Mouse (Mus musculus) bone marrow, adult 2 months (tissue): ENCODE data around the gene Nup93. TPM values are rescaled to one million over a fixed set of nuclear protein-coding genes. Genes with fewer than 3 reads are reported as not detected.

Source experiments
- H3K27ac ChIP-seq: fragments of 200-500 bp; 2 replicates; pipeline ENCODE4 v1.5.1; 2012; ENCODE audit warnings: low read depth, mild to moderate bottlenecking, control low read depth, inconsistent platforms, low read length; ENCODE audit not compliant: control insufficient read depth, poor library complexity, insufficient read depth
- H3K4me1 ChIP-seq: fragments of 200-500 bp; 2 replicates; pipeline ENCODE4 v1.6.1; 2011; ENCODE audit warnings: low read length; ENCODE audit not compliant: control insufficient read depth, insufficient read depth
- H3K4me3 ChIP-seq: fragments of 200-500 bp; replicated peaks from 2 replicates; pipeline ENCODE3; 2011; ENCODE audit warnings: mild to moderate bottlenecking, low read depth, low read length, control low read depth; ENCODE audit not compliant: control insufficient read depth
- CTCF ChIP-seq: fragments of 200-500 bp; IDR thresholded peaks from 2 replicates; pipeline ENCODE4 v1.5.1; 2011; ENCODE audit warnings: low read length, control low read depth; ENCODE audit not compliant: control insufficient read depth, insufficient read depth
- POLR2A ChIP-seq: fragments of 200-500 bp; IDR thresholded peaks from 2 replicates; pipeline ENCODE4 v1.6.1; 2011; ENCODE audit warnings: low read depth, mild to moderate bottlenecking, control low read depth, low read length, borderline replicate concordance; ENCODE audit not compliant: control insufficient read depth
- WGBS: fragments of 180-500 bp; shearing (Covaris S2); methylation state at CpG from one replicate; pipeline ENCODE4 v1.1.7; 2018; 5-methylcytosine and 5-hydroxymethylcytosine counted together
- polyA plus RNA-seq: library from polyadenylated mRNA; stranded (reverse); fragments of >200 nt; gene quantifications from 2 replicates; pipeline ENCODE4 v1.2.4, GENCODE M21; 2011; ENCODE audit warnings: low replicate concordance; ENCODE audit not compliant: missing spikeins, insufficient read depth, insufficient read length

Nup93 gene
- polyA plus RNA-seq, 1 experiment = 21.3 TPM

DNA sequence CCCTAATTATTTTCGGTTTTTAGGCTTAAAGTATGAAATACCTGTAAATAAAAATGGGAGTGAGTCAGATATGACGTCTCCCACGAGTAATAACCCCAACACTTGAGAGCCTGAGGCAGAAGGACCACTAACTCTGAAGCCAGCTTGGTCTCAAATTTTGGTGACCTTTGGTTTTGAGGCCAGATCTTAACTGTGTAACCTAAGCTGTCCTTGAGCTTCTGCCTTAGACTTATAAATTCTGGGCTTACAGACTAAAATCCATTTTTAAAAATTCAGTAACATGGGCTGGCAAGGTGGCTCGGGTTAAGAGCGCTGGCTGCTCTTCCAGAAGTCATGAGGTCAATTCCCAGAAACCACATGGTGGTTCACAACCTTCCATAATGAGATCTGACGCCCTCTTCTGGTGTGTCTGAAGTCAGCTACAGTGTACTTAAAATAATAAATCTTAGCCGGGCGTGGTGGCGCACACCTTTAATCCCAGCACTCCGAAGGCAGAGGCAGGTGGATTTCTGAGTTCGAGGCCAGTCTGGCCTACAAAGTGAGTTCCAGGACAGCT is 40.4 kb upstream of the Nup93 start:
- TF ChIP-seq CTCF (no peak), POLR2A (no peak)
- Histone ChIP-seq H3K4me3 (no peak overlapping the region), H3K4me1 (no peaks in the 10 kb centered on the region; the same call in 1 of the 2 replicates), H3K27ac (no peak overlapping the region)
- 48% methylated on average over 11 of the region's 11 CpGs for WGBS

DNA sequence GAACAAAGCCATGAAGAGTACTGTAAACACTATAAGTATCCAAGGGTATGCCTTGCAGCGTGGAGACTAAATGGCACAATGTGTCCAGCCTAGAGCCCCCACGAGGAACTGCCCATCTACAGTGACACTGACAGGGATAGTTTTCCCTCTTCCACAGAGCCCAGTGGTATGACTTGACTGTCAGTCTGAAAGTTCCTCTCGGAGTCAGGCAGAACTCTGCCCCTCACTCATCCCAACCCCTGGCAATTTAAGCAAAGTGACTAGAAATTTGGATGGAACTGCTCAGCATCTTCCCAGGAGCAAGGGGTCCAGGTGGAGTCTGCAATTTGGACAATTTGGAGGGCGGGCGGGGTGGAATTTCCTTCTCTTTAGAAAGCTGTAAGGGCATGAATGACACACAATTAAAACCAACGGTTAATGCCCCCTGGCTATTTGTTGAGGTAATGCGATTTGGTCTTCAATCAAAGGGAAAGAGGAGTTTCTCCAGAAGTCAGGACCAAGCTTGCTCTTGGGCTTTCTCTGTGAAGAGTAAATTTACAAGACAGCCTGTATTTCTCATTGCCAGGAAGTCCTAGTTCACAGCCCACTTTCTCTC is 39.6 kb upstream of the Nup93 start:
- Histone ChIP-seq H3K27ac (no peak overlapping the region), H3K4me3 (no peak overlapping the region), H3K4me1 (no peaks in the 10 kb centered on the region; the same call in 1 of the 2 replicates)
- 34% methylated on average over 7 of the region's 7 CpGs for WGBS
- TF ChIP-seq CTCF (no peak), POLR2A (no peak)

DNA sequence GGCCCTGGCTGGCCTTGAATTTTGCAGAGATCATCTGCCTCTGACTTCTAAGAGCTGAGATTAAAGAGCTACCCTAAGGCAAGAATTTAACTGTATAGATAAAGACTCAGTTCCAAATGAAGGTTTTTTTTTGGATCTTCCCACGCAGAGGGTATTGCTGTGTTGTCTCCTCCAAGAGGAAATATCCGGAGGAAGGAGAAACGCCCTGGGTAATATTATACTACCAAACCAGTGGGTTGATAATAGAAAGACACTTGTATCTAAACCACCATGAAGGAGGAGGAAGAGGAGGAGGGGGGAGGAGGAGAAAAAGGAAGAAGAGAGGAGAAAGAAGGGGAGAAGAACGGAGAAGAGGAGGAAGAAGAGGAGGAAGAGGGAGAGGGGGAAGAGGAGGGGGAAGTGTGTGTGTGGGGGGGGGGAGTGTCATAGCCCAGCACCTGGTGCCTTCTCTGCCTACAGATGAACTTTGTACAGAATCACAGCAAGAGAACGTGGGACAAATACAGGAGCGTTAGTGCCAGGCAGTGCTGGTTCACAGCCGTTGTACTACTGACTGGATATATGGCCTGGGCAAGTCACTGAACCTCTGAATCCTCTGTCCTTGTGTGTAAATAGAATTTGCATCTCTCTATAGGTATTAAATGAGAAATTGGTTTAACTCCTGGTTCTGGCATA is 36.5 kb upstream of the Nup93 start:
- Histone ChIP-seq H3K27ac (no peak overlapping the region), H3K4me3 (no peak overlapping the region), H3K4me1 (no peaks in the 10 kb centered on the region; the same call in 1 of the 2 replicates)
- TF ChIP-seq CTCF (no peak), POLR2A (no peak)
- WGBS = 60% methylated on average over 7 of the region's 7 CpGs

DNA sequence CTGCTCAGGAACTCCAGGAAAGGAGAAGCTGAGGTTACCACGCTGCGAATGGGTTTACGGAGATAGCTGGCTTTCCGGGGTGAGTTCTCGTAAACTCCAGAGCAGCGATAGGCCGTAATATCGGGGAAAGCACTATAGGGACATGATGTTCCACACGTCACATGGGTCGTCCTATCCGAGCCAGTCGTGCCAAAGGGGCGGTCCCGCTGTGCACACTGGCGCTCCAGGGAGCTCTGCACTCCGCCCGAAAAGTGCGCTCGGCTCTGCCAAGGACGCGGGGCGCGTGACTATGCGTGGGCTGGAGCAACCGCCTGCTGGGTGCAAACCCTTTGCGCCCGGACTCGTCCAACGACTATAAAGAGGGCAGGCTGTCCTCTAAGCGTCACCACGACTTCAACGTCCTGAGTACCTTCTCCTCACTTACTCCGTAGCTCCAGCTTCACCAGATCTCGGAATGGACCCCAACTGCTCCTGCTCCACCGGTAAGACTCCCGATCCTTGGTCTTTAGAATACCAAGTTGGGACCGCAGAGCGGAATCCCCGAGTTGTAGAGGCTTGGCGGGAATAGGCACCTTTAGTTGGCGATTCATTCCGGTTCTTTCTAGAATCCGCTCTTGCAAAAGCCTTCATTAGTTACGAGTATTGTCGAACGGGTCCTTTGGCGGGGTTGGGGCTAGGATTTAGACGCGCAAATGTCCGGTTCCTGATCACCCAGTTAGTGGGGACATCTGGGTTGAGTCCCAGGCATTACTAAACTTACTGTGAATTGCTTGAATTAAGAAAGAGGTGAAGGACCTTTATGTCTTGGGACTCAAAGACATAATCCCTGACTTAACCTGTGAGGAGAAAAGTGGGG is 35.3 kb upstream of the Nup93 start, which contains the start of gene Mt1:
TSS of gene Mt1 (plus strand) at position 226 of the 856 bp plus-strand sequence.
- WGBS = under 1% methylated on average over 50 of the region's 50 CpGs
- H3K27ac ChIP-seq = peak within 1 kb of the TSS; percentile 40
- peak within 1 kb of the TSS; percentile 66 for H3K4me3 ChIP-seq
- TF ChIP-seq POLR2A (peak; percentile 69; the same call in 1 of the 2 replicates), CTCF (no peak)
- H3K4me1 ChIP-seq = no peaks in the 10 kb centered on the region; the same call in 1 of the 2 replicates

DNA sequence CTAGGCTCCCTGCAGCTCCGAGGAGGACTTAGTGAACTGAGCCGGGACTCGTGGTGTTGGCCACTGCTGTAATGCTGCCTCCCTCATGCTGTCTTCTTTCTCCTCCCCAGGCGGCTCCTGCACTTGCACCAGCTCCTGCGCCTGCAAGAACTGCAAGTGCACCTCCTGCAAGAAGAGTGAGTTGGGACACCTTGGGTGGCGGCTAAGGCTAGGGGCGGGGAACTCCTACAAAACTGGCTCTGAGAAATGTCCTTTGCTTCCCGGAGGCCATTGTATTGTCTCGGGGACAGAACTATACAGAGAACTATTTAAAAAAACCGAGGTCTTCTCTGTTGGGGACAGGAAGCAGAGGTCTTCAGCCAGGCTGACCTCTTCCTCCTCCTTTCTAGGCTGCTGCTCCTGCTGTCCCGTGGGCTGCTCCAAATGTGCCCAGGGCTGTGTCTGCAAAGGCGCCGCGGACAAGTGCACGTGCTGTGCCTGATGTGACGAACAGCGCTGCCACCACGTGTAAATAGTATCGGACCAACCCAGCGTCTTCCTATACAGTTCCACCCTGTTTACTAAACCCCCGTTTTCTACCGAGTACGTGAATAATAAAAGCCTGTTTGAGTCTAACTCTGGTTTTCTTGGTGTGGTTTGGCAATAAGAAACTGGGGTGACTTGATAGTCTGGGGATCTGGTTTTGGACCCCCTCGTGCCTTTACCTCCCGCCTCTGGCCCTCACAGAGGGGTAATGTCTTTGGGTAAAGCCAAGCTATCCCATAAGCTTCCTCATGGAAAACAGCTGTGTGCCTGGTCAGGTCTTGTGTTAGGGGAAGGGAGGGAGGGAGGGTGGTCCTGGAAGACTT is 34.4 kb upstream of the Nup93 start:
- 3% methylated on average over 25 of the region's 25 CpGs for WGBS
- TF ChIP-seq POLR2A (no peak), CTCF (no peak)
- H3K4me1 ChIP-seq = no peaks in the 10 kb centered on the region; the same call in 1 of the 2 replicates
- H3K27ac ChIP-seq = 0 out of 2 replicates have a peak overlapping the region, but pooled peaks have one; percentile 11
- H3K4me3 ChIP-seq = peak overlapping the region; percentile 66

DNA sequence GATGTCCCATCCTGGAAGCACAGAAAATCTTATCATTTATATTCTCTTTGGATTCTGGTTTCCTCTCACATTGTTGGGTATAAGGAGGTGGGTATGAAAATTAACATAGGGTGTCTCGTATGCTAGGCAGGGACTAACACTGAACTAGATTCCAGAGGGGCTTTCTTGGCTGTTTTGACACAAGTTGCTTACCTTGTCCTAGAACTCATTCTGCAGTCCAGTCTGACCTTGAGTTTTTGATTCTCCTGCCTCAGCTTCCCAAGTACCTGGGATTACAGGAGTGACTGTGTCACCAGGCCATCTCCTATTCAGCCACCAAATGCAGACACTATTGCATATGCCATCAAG is 33.8 kb upstream of the Nup93 start:
- Histone ChIP-seq H3K27ac (no peak overlapping the region), H3K4me3 (no peak overlapping the region), H3K4me1 (no peaks in the 10 kb centered on the region; the same call in 1 of the 2 replicates)
- no peak for TF ChIP-seq CTCF
- no peak for TF ChIP-seq POLR2A
- 93% methylated on average over 1 of the region's 1 CpGs for WGBS

DNA sequence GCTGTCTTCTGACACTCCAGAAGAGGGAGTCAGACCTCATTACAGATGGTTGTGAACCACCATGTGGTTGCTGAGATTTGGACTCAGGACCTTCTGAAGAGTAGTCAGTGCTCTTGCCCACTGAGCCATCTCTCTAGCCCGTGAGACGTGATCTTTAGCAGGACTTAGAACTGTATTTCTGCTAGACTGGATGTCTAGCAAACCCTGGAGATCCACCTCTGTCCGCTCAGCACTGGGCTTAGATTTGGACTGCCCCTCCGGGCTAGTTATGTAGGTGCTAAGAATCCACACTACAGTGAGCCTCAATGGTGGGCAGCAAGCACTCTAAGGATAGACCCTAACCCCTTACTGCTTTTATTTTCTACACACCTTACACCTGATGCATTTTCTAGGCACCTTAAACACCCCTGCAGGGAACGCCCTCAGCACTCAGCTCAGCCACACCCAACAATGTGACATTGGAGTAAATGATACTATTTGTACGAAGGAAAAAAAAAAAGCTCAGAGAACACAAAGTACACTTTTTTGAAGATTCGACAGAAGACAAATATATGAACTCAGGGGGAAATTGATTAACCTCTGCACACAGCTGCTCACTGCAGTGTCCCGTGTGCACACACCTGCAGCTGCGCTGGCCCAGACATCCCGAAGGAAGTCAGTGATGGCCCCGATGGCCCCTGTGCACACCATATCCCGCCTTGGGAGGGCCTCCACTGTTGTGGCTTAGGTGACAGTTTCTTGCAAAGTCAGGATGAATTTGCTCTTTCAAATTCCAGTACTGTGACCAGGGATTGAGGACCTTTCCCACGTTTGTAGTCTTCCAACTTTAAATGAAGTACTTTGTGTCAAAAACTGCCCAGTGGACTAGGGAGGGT is 32.1 kb upstream of the Nup93 start:
- Histone ChIP-seq H3K4me1 (no peaks in the 10 kb centered on the region; the same call in 1 of the 2 replicates), H3K27ac (no peak overlapping the region), H3K4me3 (no peak overlapping the region)
- WGBS = 55% methylated on average over 13 of the region's 13 CpGs
- TF ChIP-seq POLR2A (no peak), CTCF (no peak)
